Mouse (Mus musculus) layer of hippocampus, adult 11-12 months (tissue): ENCODE results near the gene 1700009N14Rik.

Experiments used
- DNase-seq: peaks from one replicate; pipeline ENCODE4 v3.0.0; 2022; ENCODE audit warnings: low spot score

The 1700009N14Rik gene

DNA sequence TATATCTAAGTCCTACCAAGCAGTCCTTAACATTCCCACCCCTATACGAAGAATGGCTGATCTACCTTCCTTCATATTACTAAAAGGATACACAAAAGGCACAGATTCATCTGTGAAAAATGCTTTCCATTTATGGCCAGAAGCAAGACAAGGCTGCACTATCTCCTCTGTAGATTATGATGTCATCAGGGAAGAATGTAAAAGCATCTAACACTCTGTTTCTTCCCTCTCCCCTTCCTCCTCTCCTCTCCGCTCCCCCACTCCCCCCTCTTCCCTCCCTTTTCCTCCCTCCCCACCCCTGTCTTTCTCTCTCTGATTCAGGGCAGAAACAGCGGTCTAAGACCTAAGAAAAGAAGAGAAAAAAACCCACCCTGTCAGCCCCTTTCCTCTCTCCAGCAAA lies at the start of gene 1700009N14Rik:
Gene 1700009N14Rik (plus strand): TSS at position 227 of the 400 bp plus-strand sequence.
- DNase-seq: no peak

DNA sequence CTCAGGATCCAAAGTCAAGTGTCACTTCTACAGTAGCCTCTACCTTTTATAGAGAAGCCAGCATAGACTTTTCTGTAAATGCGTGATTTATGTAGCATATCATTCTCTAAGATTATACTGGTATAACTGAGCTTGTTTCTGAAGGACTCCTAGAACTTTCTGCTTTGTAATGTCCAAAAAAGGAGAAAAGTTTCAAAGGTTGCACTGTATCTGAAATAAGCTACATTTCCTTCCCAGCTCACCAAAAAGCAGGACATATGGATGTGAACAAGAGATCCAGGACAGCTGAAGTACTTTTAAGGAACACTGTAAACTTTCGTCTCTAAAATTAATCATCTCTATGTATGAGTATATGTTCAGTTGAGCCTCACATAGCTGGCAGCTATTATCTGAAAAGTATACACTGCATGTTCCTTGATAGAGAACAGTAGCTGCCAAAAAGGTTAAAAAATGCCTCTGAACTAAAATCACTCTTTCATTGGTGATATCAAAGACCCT lies 12.2 kb upstream of the 1700009N14Rik start:
- no peak for DNase-seq

DNA sequence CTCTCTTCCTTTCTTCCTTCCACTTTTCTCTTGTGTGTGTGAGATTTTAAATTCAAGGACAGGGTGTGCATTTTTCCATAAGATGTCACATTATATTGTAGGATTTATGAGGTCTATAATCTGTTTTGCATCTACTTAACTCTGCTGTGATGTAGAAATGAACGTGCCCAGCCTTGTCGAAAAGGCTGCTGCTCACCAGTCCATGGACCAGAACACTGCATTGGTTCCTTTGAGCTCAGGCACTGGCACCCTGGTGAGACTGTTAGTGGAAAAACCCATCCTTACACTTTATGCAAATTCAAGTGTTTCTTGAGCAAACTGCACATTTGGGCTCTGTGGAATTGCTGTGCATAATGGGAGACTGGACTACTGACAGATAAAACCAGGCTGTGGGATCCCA lies 24.2 kb downstream of the 1700009N14Rik start:
- no peak for DNase-seq

DNA sequence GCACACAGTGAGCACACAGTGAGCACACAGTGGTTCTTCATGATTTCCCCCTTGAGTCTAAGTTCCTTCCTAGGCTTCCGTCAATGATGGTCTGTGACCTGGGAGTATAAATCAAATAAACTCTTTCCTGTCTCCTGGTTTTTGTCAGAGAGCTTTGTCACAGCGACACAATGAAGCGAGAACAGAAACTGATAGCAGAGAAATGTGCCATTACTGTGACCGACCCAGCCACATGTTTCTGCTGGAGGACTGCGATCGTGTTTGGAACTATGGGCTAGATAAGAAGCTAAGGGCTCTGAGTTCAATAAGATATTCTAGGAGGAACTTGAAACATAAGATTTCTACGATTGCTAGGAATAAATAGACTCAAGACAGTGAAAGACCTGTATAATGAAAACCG lies 36.3 kb downstream of the 1700009N14Rik start:
- DNase-seq: no peak

DNA sequence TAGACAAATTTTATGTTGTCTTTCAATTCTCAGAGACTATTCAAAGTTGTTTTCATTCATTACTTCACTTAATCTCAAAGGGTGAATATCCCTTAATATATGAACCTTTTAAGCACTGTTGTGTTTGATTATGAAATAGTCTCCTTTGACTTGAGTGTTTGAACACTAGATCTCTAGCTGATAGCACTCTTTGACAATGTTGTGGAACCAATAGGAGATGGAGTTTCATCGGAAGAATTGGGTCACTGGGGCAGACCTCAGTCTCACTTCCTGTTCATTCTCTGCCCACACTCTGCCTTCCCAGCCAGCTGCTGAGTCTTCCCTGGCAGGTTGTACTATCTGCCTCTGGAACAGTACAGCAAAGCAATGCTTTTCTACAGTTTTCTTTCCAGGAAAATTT lies 43.5 kb downstream of the 1700009N14Rik start:
- DNase-seq: no peak

DNA sequence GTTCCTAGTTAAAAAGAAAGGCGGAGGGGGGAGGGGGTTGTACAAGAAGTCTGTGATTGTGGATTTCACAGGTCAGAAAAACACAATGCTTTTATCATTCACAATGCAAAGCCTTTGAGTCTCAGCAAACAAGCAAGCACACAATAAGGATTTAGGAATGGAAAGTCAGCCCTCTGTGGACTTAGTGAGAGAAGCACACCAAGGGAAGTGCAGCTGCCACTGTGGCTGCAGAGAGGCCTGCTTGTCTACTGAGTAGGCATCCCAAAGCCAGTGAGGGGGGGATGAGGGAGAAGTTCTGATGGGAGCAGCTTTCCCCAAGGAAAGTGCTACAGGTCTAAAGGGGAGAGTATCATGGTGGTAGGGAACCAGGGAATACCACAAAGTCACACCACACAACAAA lies 45.8 kb downstream of the 1700009N14Rik start:
- no peak for DNase-seq
